Mouse (Mus musculus): ENCODE results near the gene Anks1b.

Anks1b gene

GRCm38 (mm10) chr10:90683813-90684212 lies 810.5 kb downstream of the Anks1b start:
- DNase-seq: no peak

DNA sequence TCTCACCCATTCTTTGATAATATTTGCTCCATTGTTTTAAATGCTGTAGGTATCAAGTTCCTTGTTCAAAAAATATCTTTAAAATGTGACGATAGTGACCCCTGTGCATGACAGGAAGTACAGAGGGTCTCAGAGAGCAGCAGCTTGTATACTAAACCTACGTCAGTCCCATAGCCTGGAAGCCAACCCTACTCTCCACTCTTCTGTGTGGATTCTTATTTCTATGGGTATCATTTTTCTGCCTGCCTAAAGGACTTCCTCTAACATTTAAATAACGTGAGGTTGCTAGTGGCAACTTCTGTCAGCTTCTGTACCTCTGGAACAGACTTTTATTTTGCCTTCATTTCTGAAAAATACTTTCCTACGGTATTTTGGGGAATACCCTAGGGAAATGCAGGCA lies 812.1 kb downstream of the Anks1b start:
- no peak for DNase-seq

- no peak for DNase-seq
These were observed 814.8 kb downstream of the Anks1b start for GRCm38 (mm10) chr10:90688153-90688552.

DNA sequence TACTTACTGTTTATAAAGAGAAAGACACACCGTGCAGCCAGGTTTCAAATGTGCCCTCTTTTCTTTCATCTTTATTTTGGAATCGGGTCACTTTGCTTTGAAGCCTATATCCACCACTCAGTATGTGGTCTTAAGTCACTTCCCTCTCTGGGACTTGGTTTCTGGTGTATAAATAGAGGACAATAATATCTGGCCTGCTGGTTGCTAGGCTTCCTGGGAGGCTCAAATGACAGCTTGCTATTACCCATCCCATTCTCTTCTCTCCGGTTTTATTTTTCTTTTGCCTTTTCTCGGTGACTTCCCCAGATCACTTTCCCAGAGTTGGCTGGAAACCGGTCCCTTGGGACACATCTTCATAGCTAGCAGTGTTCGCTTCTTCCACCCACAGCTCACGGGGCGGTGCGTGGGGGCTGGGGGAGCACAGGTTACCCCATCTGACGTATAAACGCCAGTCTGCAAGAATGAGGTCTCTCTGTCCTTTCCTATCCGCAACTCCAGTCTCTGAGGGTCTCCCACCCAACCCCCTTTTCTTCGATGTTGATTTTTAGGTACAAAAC lies 815.5 kb downstream of the Anks1b start:
- DNase-seq: no peak

DNA sequence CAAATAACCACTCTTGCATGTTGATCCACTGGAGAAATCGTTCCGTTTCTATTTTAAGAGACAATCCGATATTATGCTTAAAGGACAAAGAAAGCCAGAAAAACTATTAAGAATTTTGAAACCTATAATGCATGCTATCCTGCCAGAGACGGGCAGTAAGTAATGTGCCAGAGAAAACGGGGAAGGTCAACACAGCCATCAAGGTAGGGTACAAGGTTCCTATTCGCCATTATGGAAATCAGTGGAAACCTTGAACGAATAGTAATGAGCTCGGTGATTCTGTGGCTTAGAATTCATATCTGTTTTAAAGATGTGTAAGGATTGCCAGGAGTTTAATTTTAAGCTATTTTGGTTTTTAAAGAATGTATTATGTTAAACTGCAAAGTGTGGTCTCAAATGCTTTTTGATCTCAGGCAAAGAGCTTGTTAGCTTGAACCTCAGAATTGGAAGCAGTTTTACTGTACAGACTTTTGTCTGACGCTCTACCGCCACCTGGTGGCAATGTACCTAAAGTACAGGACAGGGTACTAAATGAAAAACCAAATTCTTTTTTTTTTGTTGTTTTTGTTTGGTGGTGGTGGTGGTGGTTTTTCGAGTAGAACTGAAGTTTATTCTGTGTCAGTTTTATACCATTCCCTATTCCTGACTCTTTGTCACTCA lies 816.7 kb downstream of the Anks1b start:
- peak; percentile 11 to 58 for DNase-seq

- DNase-seq: no peak
These were observed 823.4 kb downstream of the Anks1b start for GRCm38 (mm10) chr10:90696687-90697086.

DNA sequence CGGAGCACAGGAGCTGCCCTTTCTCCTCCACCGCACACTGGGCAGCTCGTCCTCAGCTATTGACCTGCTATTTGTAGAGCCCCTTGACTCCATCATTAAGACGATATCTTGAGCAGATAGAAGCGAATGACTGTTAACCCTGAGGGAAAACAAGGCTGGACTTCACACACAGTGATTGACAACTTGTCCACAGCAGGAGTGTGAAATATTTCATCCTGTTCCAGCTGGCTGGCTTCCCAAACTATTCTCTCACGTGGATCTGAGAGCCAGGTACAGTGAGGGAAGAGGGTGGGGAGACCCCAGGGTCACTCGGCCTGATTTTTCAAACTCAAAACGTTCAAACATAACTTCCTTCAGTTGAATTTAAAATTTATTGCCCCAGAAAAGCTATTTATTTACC lies 824.1 kb downstream of the Anks1b start:
- no peak for DNase-seq

DNA sequence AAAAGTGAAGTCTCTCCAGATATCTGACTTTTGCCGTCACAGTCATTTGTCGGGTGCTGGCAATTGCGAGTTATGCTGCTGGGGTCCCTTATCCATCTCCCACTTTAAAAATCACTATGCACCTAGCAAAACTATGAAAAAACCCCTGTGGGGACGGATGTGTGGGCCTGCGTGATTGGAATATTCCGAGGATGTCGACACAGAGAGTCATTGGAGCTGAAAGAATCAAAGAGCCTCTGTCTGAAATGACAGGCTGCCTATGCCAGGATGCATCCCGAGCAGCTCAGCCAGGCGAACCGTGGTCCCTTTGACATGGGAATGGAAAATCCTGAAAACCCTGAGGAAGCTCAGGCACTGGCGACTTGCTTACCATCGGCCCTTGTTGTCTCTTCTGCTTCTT lies 825.9 kb downstream of the Anks1b start:
- DNase-seq: no peak

GRCm38 (mm10) chr10:90704602-90705001 lies 831.3 kb downstream of the Anks1b start:
- DNase-seq: no peak

GRCm38 (mm10) chr10:90708822-90709601 lies 835.7 kb downstream of the Anks1b start:
- no peak for DNase-seq

DNA sequence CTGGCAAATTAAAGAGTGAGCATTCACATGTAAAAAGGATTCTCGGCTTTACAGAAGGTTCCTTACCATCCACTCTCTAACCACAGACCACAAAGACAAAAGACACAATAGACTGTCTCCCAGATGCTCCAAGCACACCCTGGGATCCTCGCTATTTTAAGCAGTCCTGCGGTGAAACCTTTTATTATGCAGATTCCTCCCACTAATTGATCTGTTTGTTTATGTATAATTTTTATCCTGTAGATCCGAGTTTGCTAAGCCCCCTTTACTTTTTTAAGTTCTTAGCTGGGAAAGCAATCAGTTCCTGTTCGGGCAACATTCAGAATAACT lies 836.3 kb downstream of the Anks1b start:
- DNase-seq: no peak

GRCm38 (mm10) chr10:90717961-90718360 lies 844.7 kb downstream of the Anks1b start:
- no peak for DNase-seq

DNA sequence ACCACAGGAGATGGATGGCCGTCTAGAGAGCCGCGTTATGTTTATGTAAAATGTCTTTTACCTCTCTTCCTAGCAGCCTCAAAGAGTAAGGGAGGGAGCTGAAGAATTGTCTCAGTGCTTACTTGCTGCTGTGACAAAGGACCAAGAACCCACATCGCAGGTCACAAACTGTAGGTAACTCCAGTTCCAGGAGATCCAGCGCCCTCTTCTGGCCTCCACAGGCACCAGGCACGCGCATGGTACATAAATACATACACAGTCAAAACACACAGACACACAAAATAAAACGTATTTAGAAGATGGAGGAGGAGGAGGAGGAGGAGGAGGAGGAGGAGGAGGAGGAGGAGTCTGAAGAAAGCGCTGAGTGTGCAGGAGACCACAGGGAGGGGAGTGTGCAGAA lies 845.4 kb downstream of the Anks1b start:
- no peak for DNase-seq

GRCm38 (mm10) chr10:90719996-90720395 lies 846.7 kb downstream of the Anks1b start:
- no peak for DNase-seq

- no peak for DNase-seq
These were observed 849.8 kb downstream of the Anks1b start for GRCm38 (mm10) chr10:90723071-90723494.

- no peak for DNase-seq
These were observed 850.6 kb downstream of the Anks1b start for GRCm38 (mm10) chr10:90723941-90724341.

GRCm38 (mm10) chr10:90724931-90725330 lies 851.6 kb downstream of the Anks1b start:
- DNase-seq: no peak

GRCm38 (mm10) chr10:90728401-90729358 lies 855.4 kb downstream of the Anks1b start:
- DNase-seq: peak; percentile 46 to 71

DNA sequence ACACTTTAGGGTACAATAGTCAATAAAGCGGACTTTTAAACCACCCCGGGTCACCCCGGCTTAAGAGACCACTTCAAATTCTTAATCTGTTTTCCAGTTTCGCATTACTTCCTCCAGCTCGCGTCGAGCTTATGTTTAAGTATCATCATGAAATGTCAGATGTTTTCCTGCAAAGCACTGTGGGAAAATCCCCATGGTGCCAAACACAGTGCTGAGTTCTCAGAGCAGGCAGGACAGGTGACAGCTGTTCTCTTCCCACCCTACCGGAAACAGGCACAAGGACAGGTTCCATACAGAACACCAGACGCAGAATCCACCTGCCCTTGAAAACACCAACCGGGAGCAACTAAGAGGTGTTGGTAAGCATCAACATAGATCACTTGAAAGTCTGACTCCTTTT lies 856.2 kb downstream of the Anks1b start:
- DNase-seq: no peak

GRCm38 (mm10) chr10:90732823-90733222 lies 859.5 kb downstream of the Anks1b start:
- no peak for DNase-seq

DNA sequence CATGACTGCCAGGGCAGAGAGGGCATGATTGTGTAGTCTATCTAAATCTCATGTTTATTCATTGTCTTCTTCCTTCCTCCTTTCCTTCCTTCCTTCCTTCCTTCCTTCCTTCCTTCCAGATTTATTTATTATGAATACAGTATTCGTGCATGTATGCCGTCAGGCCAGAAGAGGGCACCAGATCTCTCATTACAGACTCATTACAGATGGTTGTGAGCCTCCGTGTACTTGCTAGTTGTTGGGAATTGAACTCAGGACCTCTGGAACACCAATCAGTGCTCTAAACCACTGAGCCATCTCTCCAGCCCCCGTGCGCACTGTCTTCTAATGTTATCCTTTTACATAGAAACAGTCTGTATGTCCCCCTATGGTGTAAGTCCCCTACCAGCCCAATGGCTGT lies 860.3 kb downstream of the Anks1b start:
- peak in 1 of 2 experiments; percentile 19 for DNase-seq

DNA sequence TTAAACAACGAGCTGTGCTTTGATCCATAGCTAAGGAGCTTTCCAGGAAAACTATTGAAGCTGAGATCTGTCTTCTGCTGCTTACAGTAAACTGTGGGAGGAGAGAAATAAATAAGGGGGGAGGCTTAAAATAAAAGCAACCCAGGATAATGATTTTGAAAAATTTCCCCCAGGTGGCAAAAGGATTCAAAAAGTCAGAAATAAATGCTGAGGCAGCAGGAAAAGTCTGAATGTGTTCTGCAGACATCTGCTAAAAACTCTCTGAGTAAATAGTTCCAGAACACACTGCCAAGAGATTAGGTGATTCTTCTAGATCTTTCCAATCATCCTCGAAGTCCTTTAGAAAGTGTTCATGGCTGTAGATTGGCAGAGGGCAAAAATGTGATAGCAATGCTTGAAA lies 865.2 kb downstream of the Anks1b start:
- DNase-seq: no peak

GRCm38 (mm10) chr10:90740956-90741355 lies 867.6 kb downstream of the Anks1b start:
- DNase-seq: no peak

Measured in kidney, adult 8-10 months (tissue).